Mouse (Mus musculus): ENCODE data around the gene Pcdh7. TPM values are rescaled to one million over a fixed set of nuclear protein-coding genes. Genes with fewer than 3 reads are reported as not detected.

Gene Pcdh7
- polyA plus RNA-seq, 1 experiment from 2014 or later, result 6.5 TPM

DNA sequence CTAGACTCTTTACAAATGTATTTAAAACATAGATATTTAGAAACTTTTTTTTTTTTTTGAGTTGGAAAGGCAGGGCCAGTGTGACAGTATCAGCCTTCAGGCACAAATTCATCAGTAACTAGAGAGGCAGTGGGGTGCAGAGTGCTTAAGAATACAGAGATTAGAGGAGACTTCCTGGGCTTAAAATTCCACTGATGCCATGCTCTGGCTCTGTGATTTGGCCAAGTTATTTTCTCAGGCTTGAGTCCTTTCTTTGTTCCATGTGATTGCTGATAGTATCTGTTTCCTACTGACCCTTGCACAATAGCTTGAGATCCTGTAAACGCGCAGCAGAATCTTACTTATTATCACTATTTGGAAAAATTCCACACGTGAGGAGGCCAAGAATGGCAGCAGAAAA is 60.3 kb downstream of the Pcdh7 start:
- Histone ChIP-seq H3K27ac (ENCODE audit: low read depth, low read length) (no peak overlapping the region), H3K4me3 (ENCODE audit: low read length) (no peak overlapping the region), H3K4me2 (replicated peaks; ENCODE audit: low read depth, low read length) (no peak overlapping the region), H3K4me1 (ENCODE audit: control insufficient read depth, insufficient read depth, low read length) (no peaks in the 10 kb centered on the region), H3K27me3 (ENCODE audit: control insufficient read depth, insufficient read depth, low read length) (no peaks in the 10 kb centered on the region), H3K9me3 (ENCODE audit: control insufficient read depth, low read length) (no peaks in the 10 kb centered on the region), H3K36me3 (ENCODE audit: control insufficient read depth, insufficient read depth, low read length) (no peaks in the 10 kb centered on the region), H3K9ac (ENCODE audit: low read depth, low read length) (no peak overlapping the region)
- no peak for ATAC-seq (ENCODE audit: low FRiP score, low TSS enrichment)
- WGBS, result 66% methylated on average over 3 of the region's 3 CpGs

DNA sequence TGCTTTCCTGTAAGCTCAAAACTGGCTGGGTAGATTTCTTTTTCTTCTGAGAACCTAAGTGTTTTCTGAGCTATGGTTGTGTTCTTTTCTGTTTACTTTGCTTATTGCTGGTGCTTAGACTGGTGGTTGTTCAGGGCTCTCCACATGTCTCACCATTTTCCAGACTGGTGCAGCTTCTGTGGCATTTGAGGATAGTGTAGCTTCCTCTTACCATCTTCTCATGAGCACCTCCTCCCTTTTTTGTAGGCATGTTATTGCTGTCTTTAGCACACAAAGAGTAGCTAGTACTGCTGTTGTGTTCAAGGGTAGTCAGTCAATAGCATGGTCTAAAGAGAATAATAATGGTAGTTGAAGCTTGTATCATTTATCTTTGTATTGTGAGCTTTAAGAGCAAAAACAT is 62.2 kb downstream of the Pcdh7 start:
- no peaks in the 10 kb centered on the region for H3K4me1 ChIP-seq (ENCODE audit: control insufficient read depth, insufficient read depth, low read length)
- H3K27ac ChIP-seq (ENCODE audit: low read depth, low read length), result no peak overlapping the region
- no peaks in the 10 kb centered on the region for H3K9me3 ChIP-seq (ENCODE audit: control insufficient read depth, low read length)
- no peak overlapping the region for H3K4me3 ChIP-seq (ENCODE audit: low read length)
- no peaks in the 10 kb centered on the region for H3K36me3 ChIP-seq (ENCODE audit: control insufficient read depth, insufficient read depth, low read length)
- no peak for ATAC-seq (ENCODE audit: low FRiP score, low TSS enrichment)
- no peaks in the 10 kb centered on the region for H3K27me3 ChIP-seq (ENCODE audit: control insufficient read depth, insufficient read depth, low read length)
- no peak overlapping the region for H3K4me2 ChIP-seq (replicated peaks; ENCODE audit: low read depth, low read length)
- H3K9ac ChIP-seq (ENCODE audit: low read depth, low read length), result no peak overlapping the region

DNA sequence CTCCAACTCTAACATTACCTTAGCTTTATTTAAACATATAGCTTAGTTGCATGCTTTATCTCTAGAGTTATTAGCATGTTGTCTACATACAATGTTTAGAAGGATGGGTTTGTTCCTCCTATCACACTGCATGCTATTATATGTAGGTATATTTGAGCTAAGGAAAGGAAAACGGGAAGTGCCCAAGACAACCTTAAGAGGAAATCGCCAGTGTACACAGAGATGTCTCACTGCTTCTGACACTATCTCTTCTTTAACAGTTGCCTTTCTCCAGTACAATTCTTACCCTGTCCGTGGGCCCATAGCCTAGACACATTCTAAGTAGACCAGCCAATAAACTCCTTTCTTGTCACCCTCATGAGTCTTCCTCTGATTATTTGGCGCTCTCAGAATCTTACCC is 62.8 kb downstream of the Pcdh7 start:
- no peak overlapping the region for H3K9ac ChIP-seq (ENCODE audit: low read depth, low read length)
- WGBS, result 89% methylated on average over 4 of the region's 4 CpGs
- no peaks in the 10 kb centered on the region for H3K36me3 ChIP-seq (ENCODE audit: control insufficient read depth, insufficient read depth, low read length)
- no peak overlapping the region for H3K27ac ChIP-seq (ENCODE audit: low read depth, low read length)
- H3K9me3 ChIP-seq (ENCODE audit: control insufficient read depth, low read length), result no peaks in the 10 kb centered on the region
- no peak for ATAC-seq (ENCODE audit: low FRiP score, low TSS enrichment)
- H3K4me2 ChIP-seq (replicated peaks; ENCODE audit: low read depth, low read length), result no peak overlapping the region
- H3K27me3 ChIP-seq (ENCODE audit: control insufficient read depth, insufficient read depth, low read length), result no peaks in the 10 kb centered on the region
- no peak overlapping the region for H3K4me3 ChIP-seq (ENCODE audit: low read length)
- no peaks in the 10 kb centered on the region for H3K4me1 ChIP-seq (ENCODE audit: control insufficient read depth, insufficient read depth, low read length)

DNA sequence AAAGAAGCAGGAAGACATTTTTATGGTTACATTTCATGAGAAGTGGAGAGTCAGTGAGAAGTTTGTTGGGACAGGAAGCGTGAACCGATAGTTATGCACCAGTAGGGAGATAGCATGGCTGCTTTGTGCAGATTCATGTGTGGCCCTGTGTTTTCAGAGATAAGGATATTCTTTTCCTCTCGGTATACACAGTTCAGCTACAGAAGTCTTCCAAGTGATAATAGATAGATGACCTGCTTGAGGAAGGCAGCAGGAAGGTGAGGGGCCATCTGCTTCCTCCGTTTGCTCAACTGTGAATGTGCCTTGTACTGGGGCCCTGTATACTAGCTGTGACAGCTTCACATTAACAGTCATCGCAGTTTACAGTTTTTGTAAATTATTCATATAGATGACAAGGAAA is 64.2 kb downstream of the Pcdh7 start:
- no peaks in the 10 kb centered on the region for H3K9me3 ChIP-seq (ENCODE audit: control insufficient read depth, low read length)
- H3K9ac ChIP-seq (ENCODE audit: low read depth, low read length), result no peak overlapping the region
- no peaks in the 10 kb centered on the region for H3K36me3 ChIP-seq (ENCODE audit: control insufficient read depth, insufficient read depth, low read length)
- H3K4me1 ChIP-seq (ENCODE audit: control insufficient read depth, insufficient read depth, low read length), result no peaks in the 10 kb centered on the region
- no peaks in the 10 kb centered on the region for H3K27me3 ChIP-seq (ENCODE audit: control insufficient read depth, insufficient read depth, low read length)
- H3K27ac ChIP-seq (ENCODE audit: low read depth, low read length), result no peak overlapping the region
- no peak overlapping the region for H3K4me3 ChIP-seq (ENCODE audit: low read length)
- ATAC-seq (ENCODE audit: low FRiP score, low TSS enrichment), result no peak
- H3K4me2 ChIP-seq (replicated peaks; ENCODE audit: low read depth, low read length), result no peak overlapping the region
- 62% methylated on average over 5 of the region's 5 CpGs for WGBS

DNA sequence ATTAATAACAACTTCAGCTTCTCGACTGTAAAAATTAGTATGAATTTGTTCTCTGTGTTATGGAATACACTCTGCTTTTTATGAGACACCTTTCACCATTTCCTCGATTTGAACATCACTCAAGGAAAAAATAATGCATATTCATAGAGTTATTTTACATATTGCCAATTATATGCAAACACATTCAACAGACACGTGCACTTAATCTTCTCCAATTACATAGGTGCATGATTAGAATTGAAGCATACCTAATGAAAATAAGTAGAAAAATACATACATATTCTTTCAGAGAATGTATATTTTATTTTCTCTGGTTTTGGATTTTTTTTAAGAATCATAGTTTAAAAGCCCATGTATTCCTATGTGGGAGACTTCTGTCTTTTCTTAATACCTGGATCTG is 64.8 kb downstream of the Pcdh7 start:
- Histone ChIP-seq H3K9ac (ENCODE audit: low read depth, low read length) (no peak overlapping the region), H3K27ac (ENCODE audit: low read depth, low read length) (no peak overlapping the region), H3K36me3 (ENCODE audit: control insufficient read depth, insufficient read depth, low read length) (no peaks in the 10 kb centered on the region), H3K9me3 (ENCODE audit: control insufficient read depth, low read length) (no peaks in the 10 kb centered on the region), H3K4me2 (replicated peaks; ENCODE audit: low read depth, low read length) (no peak overlapping the region), H3K27me3 (ENCODE audit: control insufficient read depth, insufficient read depth, low read length) (no peaks in the 10 kb centered on the region), H3K4me1 (ENCODE audit: control insufficient read depth, insufficient read depth, low read length) (no peaks in the 10 kb centered on the region), H3K4me3 (ENCODE audit: low read length) (no peak overlapping the region)
- 80% methylated on average over 3 of the region's 3 CpGs for WGBS
- no peak for ATAC-seq (ENCODE audit: low FRiP score, low TSS enrichment)

DNA sequence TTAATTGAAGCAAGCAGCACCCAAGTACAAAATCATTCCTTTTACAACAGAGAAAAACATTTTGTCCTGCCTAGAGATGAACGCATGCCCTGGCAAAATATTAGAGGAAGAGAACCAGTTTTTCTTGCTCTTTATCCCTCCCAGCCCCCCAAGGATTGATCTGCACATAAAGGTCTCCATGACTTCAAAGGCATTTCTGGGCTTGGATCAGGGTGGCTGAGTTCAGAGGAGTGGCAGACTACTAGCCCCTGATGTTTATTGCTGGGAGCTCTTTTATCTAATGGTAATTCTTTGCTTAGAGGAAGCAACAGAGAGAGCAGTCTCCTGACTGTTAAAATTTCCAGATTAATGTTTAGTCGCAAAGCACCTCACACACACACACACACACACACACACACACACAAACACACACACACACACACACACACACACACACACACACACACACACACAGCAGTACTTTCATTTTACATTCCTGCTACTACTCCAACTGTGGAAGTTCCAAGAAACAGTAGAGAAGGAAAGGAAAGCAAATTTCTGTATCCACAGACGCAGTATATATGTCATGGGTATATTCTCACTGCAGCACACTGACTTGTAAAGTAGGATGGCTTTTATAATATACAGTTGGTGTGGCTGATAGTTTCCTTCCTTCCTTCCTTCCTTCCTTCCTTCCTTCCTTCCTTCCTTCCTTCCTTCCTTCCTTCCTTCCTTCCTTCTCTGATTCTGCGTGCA is 71.2 kb downstream of the Pcdh7 start:
- ATAC-seq (ENCODE audit: low FRiP score, low TSS enrichment), result peak; percentile 71
- H3K36me3 ChIP-seq (ENCODE audit: control insufficient read depth, insufficient read depth, low read length), result no peaks in the 10 kb centered on the region
- H3K9me3 ChIP-seq (ENCODE audit: control insufficient read depth, low read length), result no peaks in the 10 kb centered on the region
- no peaks in the 10 kb centered on the region for H3K27me3 ChIP-seq (ENCODE audit: control insufficient read depth, insufficient read depth, low read length)
- no peak overlapping the region for H3K4me2 ChIP-seq (replicated peaks; ENCODE audit: low read depth, low read length)
- no peak overlapping the region for H3K9ac ChIP-seq (ENCODE audit: low read depth, low read length)
- WGBS, result 42% methylated on average over 4 of the region's 4 CpGs
- no peak overlapping the region for H3K4me3 ChIP-seq (ENCODE audit: low read length)
- no peak overlapping the region for H3K27ac ChIP-seq (ENCODE audit: low read depth, low read length)
- no peaks in the 10 kb centered on the region for H3K4me1 ChIP-seq (ENCODE audit: control insufficient read depth, insufficient read depth, low read length)

DNA sequence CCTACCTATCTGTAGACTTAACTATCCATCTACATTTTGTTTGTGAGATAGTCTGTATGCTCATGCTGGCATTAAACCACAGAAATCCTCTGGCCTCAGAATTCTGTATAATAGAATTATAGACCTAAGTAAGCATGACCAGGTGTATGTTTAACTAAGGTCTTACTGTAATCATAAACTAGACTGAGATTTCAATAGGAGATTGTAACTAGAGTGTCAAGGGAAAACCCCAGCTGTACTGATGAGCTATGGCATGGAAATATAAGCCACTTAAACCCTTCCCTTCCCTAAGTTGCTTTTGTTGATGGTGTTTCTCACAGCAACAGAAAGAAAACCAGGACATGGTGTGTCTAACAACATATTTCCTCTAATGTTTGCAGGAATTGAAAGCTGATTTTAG is 78.6 kb downstream of the Pcdh7 start:
- Histone ChIP-seq H3K4me2 (replicated peaks; ENCODE audit: low read depth, low read length) (no peak overlapping the region), H3K27me3 (ENCODE audit: control insufficient read depth, insufficient read depth, low read length) (no peaks in the 10 kb centered on the region), H3K36me3 (ENCODE audit: control insufficient read depth, insufficient read depth, low read length) (no peaks in the 10 kb centered on the region), H3K27ac (ENCODE audit: low read depth, low read length) (no peak overlapping the region), H3K9me3 (ENCODE audit: control insufficient read depth, low read length) (no peaks in the 10 kb centered on the region), H3K9ac (ENCODE audit: low read depth, low read length) (no peak overlapping the region), H3K4me3 (ENCODE audit: low read length) (no peak overlapping the region), H3K4me1 (ENCODE audit: control insufficient read depth, insufficient read depth, low read length) (no peaks in the 10 kb centered on the region)
- ATAC-seq (ENCODE audit: low FRiP score, low TSS enrichment), result no peak

DNA sequence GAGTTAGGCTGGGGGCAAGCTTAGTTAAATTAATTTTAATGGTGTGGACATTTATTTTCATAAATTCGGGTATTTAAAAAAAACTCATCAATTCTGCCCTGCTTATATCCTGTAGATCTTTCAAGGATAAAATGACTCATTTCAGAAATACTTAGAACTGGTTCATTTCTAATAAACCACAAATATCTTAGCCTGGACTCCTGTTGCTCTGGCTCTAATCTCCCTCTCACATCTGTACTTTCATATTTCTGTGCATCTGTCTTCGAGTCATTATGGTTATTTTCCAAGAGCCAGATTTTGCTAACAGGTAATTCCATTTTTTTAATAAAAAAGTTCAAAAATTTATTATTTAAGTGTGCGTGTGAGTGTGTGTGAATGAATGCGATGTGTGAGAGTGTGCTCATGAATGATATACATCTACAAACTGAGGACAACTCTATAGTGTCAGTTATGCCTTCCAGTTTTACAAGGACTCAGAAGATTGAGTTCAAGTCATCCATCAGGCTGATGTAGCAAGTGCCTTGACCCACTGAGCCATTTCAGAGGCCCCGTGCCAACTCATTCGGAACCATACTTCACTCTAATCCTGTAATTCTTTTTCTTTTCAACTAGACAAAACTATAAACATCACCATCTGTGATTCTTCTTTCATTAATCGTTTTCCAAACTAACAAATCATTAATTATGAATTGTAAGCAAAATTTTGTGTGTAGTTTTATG is 80.3 kb downstream of the Pcdh7 start:
- no peaks in the 10 kb centered on the region for H3K4me1 ChIP-seq (ENCODE audit: control insufficient read depth, insufficient read depth, low read length)
- H3K9me3 ChIP-seq (ENCODE audit: control insufficient read depth, low read length), result no peaks in the 10 kb centered on the region
- ATAC-seq (ENCODE audit: low FRiP score, low TSS enrichment), result no peak
- H3K36me3 ChIP-seq (ENCODE audit: control insufficient read depth, insufficient read depth, low read length), result no peaks in the 10 kb centered on the region
- H3K4me3 ChIP-seq (ENCODE audit: low read length), result no peak overlapping the region
- no peak overlapping the region for H3K9ac ChIP-seq (ENCODE audit: low read depth, low read length)
- no peaks in the 10 kb centered on the region for H3K27me3 ChIP-seq (ENCODE audit: control insufficient read depth, insufficient read depth, low read length)
- H3K4me2 ChIP-seq (replicated peaks; ENCODE audit: low read depth, low read length), result no peak overlapping the region
- 55% methylated on average over 7 of the region's 7 CpGs for WGBS
- no peak overlapping the region for H3K27ac ChIP-seq (ENCODE audit: low read depth, low read length)

DNA sequence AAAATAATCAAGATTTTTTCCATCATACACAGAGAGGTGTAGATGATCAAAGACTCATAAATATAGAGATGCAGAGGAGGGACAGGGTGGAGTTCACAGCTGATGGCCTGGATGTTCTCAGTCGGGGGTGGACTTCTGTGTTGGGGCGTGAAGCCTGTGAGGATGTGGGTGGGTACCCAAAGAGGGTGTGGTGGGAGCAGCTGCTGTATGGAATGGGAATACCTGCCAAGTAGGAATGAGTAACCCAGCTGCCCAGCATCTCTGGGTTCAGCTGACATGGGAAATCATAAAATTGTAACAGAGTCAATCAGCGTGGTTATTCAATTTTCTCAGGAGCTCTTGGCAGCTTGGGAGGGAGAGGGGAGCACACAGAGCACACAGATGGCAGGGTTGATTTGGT is 85.3 kb downstream of the Pcdh7 start:
- no peak overlapping the region for H3K4me2 ChIP-seq (replicated peaks; ENCODE audit: low read depth, low read length)
- no peaks in the 10 kb centered on the region for H3K27me3 ChIP-seq (ENCODE audit: control insufficient read depth, insufficient read depth, low read length)
- H3K9me3 ChIP-seq (ENCODE audit: control insufficient read depth, low read length), result no peaks in the 10 kb centered on the region
- WGBS, result 82% methylated on average over 3 of the region's 3 CpGs
- H3K36me3 ChIP-seq (ENCODE audit: control insufficient read depth, insufficient read depth, low read length), result no peaks in the 10 kb centered on the region
- no peaks in the 10 kb centered on the region for H3K4me1 ChIP-seq (ENCODE audit: control insufficient read depth, insufficient read depth, low read length)
- no peak overlapping the region for H3K9ac ChIP-seq (ENCODE audit: low read depth, low read length)
- ATAC-seq (ENCODE audit: low FRiP score, low TSS enrichment), result no peak
- H3K4me3 ChIP-seq (ENCODE audit: low read length), result no peak overlapping the region
- H3K27ac ChIP-seq (ENCODE audit: low read depth, low read length), result no peak overlapping the region

All from kidney, embryonic 14.5 days (tissue).